Mouse (Mus musculus) left cerebral cortex, postnatal 10 days (tissue): ENCODE results near the gene 1700012B09Rik. TPM values are rescaled to one million over a fixed set of nuclear protein-coding genes. Genes with fewer than 3 reads are reported as not detected.
A peak's percentile ranks its signal among the peaks of the same experiment; 100 is the strongest.

ENCODE experiments used
- DNase-seq, 2 experiments: peaks; one replicate each; pipeline ENCODE4 v3.0.0; 2021 to 2022; ENCODE audit warnings: low spot score in 2 of 2, mixed read lengths in 1 of 2; ENCODE audit errors: extremely low spot score in 1 of 2
- intact Hi-C: fragments of 180-260 bp; cut with DNase I; formaldehyde crosslinking; loops from one replicate; pipeline ENCODE4 v1.15.1; 2025
- total RNA-seq, 2 experiments: library from RNA; stranded (reverse); gene quantifications; 2 replicates each; pipeline ENCODE4 v1.2.3; 2021

The 1700012B09Rik gene
- total RNA-seq, 2 experiments from 2014 or later = not detected

GRCm38 (mm10) chr9:14740151-14740924, 30.5 kb downstream of the 1700012B09Rik start, which contains the start of gene Piwil4:
TSS of gene Piwil4 (minus strand) at chr9:14740733.
- intact Hi-C loops = no loop called here
- no peak for DNase-seq

GRCm38 (mm10) chr9:14739498-14740150, 31.2 kb downstream of the 1700012B09Rik start:
- intact Hi-C loops = no loop called here
- DNase-seq = no peak

GRCm38 (mm10) chr9:14730941-14731541, 39.8 kb downstream of the 1700012B09Rik start:
- DNase-seq = peak in 1 of 2 experiments; percentile 68
- intact Hi-C loops = no loop called here

GRCm38 (mm10) chr9:14728365-14728764, 42.5 kb downstream of the 1700012B09Rik start:
- DNase-seq = no peak
- intact Hi-C loops = no loop called here

GRCm38 (mm10) chr9:14726629-14727028, 44.2 kb downstream of the 1700012B09Rik start:
- intact Hi-C loops = no loop called here
- no peak for DNase-seq

- intact Hi-C loops = no loop called here
Observed at GRCm38 (mm10) chr9:14726005-14726404, 44.8 kb downstream of the 1700012B09Rik start.

GRCm38 (mm10) chr9:14724755-14725420, 45.9 kb downstream of the 1700012B09Rik start:
- intact Hi-C loops = no loop called here
- DNase-seq = no peak

More at GRCm38 (mm10) chr9:14726005-14726404, 44.8 kb downstream of the 1700012B09Rik start:
- no peak for DNase-seq

- no peak for DNase-seq
- intact Hi-C loops = no loop called here
Observed at GRCm38 (mm10) chr9:14721610-14722009, 49.2 kb downstream of the 1700012B09Rik start.

- no peak for DNase-seq
- intact Hi-C loops = no loop called here
Observed at GRCm38 (mm10) chr9:14720384-14720783, 50.4 kb downstream of the 1700012B09Rik start.

GRCm38 (mm10) chr9:14718332-14718691, 52.5 kb downstream of the 1700012B09Rik start:
- intact Hi-C loops = no loop called here
- no peak for DNase-seq

GRCm38 (mm10) chr9:14717689-14718331, 53.0 kb downstream of the 1700012B09Rik start:
- intact Hi-C loops = no loop called here

GRCm38 (mm10) chr9:14715258-14715657, 55.6 kb downstream of the 1700012B09Rik start:
- DNase-seq = no peak
- intact Hi-C loops = no loop called here

More at GRCm38 (mm10) chr9:14717689-14718331, 53.0 kb downstream of the 1700012B09Rik start:
- DNase-seq = peak in 1 of 2 experiments; percentile 52

- intact Hi-C loops = no loop called here
Observed at GRCm38 (mm10) chr9:14710910-14711309, 59.9 kb downstream of the 1700012B09Rik start.

More at GRCm38 (mm10) chr9:14710910-14711309, 59.9 kb downstream of the 1700012B09Rik start:
- DNase-seq = no peak

Other genes starting within 250 kb of the 1700012B09Rik start
- gene Amotl1, start 126.0 kb downstream of the 1700012B09Rik start, total RNA-seq = 10 to 100 TPM; 12.9 to 13.9 TPM
- gene Piwil4, start 30.3 kb downstream of the 1700012B09Rik start, total RNA-seq = under 1 TPM in 1 of 2 experiments, not detected in 1; 0.10 TPM
- under 1 TPM; 0.49 to 0.54 TPM for gene Fut4, start 18.6 kb downstream of the 1700012B09Rik start, total RNA-seq
- gene Mre11a, start 13.6 kb upstream of the 1700012B09Rik start, total RNA-seq = 10 to 100 TPM; 10.2 to 11.3 TPM
- 10 to 100 TPM; 18.7 to 19.9 TPM for gene Ankrd49, start 13.8 kb upstream of the 1700012B09Rik start, total RNA-seq
- 1 to 10 TPM; 5.4 to 10.0 TPM for gene Gpr83, start 89.2 kb upstream of the 1700012B09Rik start, total RNA-seq
- not detected for gene Izumo1r, start 132.9 kb upstream of the 1700012B09Rik start, total RNA-seq